Mouse (Mus musculus): ENCODE measurements around the gene Hsd17b14.

- TF ChIP-seq CTCF (IDR thresholded peaks at IDR 0.05; ENCODE audit: borderline replicate concordance, insufficient read depth, low read length) (no peak), POLR2A (IDR thresholded peaks at IDR 0.05; ENCODE audit: low read depth, low read length) (no peak)
These were observed 36.1 kb upstream of the Hsd17b14 start for GRCm38 (mm10) chr7:45518618-45519017.
